Mouse (Mus musculus) right cerebral cortex, adult 2 months (tissue): ENCODE results near the gene Trpm8.

Source experiments
- DNase-seq, 2 experiments: peaks; one replicate each; pipeline ENCODE4 v3.0.0; 2021 to 2022; ENCODE audit warnings: low spot score in 2 of 2

The Trpm8 gene

GRCm38 (mm10) chr1:88355681-88356080, 78.2 kb downstream of the Trpm8 start:
- DNase-seq, result no peak

- DNase-seq, result no peak
Measured at GRCm38 (mm10) chr1:88356616-88357015, 79.2 kb downstream of the Trpm8 start.

- DNase-seq, result peak; percentile 71 to 83
Measured at GRCm38 (mm10) chr1:88357458-88358090, 80.1 kb downstream of the Trpm8 start.

GRCm38 (mm10) chr1:88358102-88358654, 80.7 kb downstream of the Trpm8 start:
- no peak for DNase-seq

GRCm38 (mm10) chr1:88361085-88361484, 83.6 kb downstream of the Trpm8 start:
- DNase-seq, result no peak

GRCm38 (mm10) chr1:88366881-88367644, 89.6 kb downstream of the Trpm8 start:
- DNase-seq, result no peak

- no peak for DNase-seq
Measured at GRCm38 (mm10) chr1:88378446-88378845, 101.0 kb downstream of the Trpm8 start.

GRCm38 (mm10) chr1:88391632-88392031, 114.2 kb downstream of the Trpm8 start:
- DNase-seq, result no peak

GRCm38 (mm10) chr1:88393321-88393720, 115.9 kb downstream of the Trpm8 start:
- DNase-seq, result no peak

- DNase-seq, result peak in 1 of 2 experiments; percentile 10
Measured at GRCm38 (mm10) chr1:88403378-88403777, 125.9 kb downstream of the Trpm8 start.

- no peak for DNase-seq
Measured at GRCm38 (mm10) chr1:88406078-88406806, 128.8 kb downstream of the Trpm8 start.

- DNase-seq, result no peak
Measured at GRCm38 (mm10) chr1:88406807-88407198, 129.3 kb downstream of the Trpm8 start, which contains the start of gene Spp2. TSS of gene Spp2 (plus strand) at chr1:88406961.

- no peak for DNase-seq
Measured at GRCm38 (mm10) chr1:88408340-88408739, 130.9 kb downstream of the Trpm8 start.

- no peak for DNase-seq
Measured at GRCm38 (mm10) chr1:88412013-88412412, 134.6 kb downstream of the Trpm8 start.

- no peak for DNase-seq
Measured at GRCm38 (mm10) chr1:88418943-88419342, 141.5 kb downstream of the Trpm8 start.

GRCm38 (mm10) chr1:88422045-88422444, 144.6 kb downstream of the Trpm8 start:
- DNase-seq, result no peak

GRCm38 (mm10) chr1:88422846-88423395, 145.5 kb downstream of the Trpm8 start:
- DNase-seq, result no peak

- DNase-seq, result peak; percentile 80 to 91
Measured at GRCm38 (mm10) chr1:88424602-88425252, 147.3 kb downstream of the Trpm8 start.

GRCm38 (mm10) chr1:88427987-88428741, 150.7 kb downstream of the Trpm8 start:
- peak; percentile 25 to 41 for DNase-seq

- DNase-seq, result no peak
Measured at GRCm38 (mm10) chr1:88429413-88429812, 152.0 kb downstream of the Trpm8 start.

- no peak for DNase-seq
Measured at GRCm38 (mm10) chr1:88431262-88431661, 153.8 kb downstream of the Trpm8 start.
